ENCODE assay signal across 19 mouse cellular contexts in genomic region chr8:108671939-108672515, GRCm38 (mm10).
"Had no signal": no experiment of that assay in that cellular context is flagged by ENCODE, and none has a peak within 500 bp of the region (broad histone marks: within the 10 kb centered on the region; RNA-seq: fewer than 3 reads in every experiment).

No protein-coding gene starts in this region.

- H3K9ac ChIP-seq: kidney, embryonic 15.5 days; liver, embryonic 14.5 days; liver, postnatal 0 days; lung, embryonic 14.5 days; midbrain, embryonic 12.5 days; midbrain, embryonic 15.5 days; neural tube, embryonic 13.5 days; stomach, embryonic 15.5 days had no signal

- DNase-seq: kidney, adult 11 months; kidney, adult 8-10 months; kidney, postnatal 36 days; layer of hippocampus, postnatal 36 days; liver, postnatal 0 days; retina, postnatal 1 day; right cerebral cortex, postnatal 25 days; spleen, adult 18-20 months; thymus, postnatal 25 days had no signal

- H3K27ac ChIP-seq: kidney, embryonic 15.5 days; left cerebral cortex, adult 2 months; liver, embryonic 14.5 days; macrophage; midbrain, embryonic 12.5 days; midbrain, embryonic 15.5 days; neural tube, embryonic 13.5 days; stomach, embryonic 15.5 days had no signal

- H3K4me1 ChIP-seq: midbrain, embryonic 15.5 days; stomach, embryonic 15.5 days had no signal

- H3K27me3 ChIP-seq: midbrain, embryonic 15.5 days; stomach, embryonic 15.5 days had no signal

- ATAC-seq: liver, postnatal 0 days; lung, postnatal 0 days; midbrain, embryonic 15.5 days had no signal

- H3K4me3 ChIP-seq: kidney, embryonic 15.5 days; left cerebral cortex, adult 2 months; midbrain, embryonic 12.5 days; midbrain, embryonic 15.5 days; neural tube, embryonic 13.5 days; stomach, embryonic 15.5 days had no signal

- H3K9me3 ChIP-seq: kidney, embryonic 15.5 days; midbrain, embryonic 12.5 days; midbrain, embryonic 15.5 days; neural tube, embryonic 13.5 days; stomach, embryonic 15.5 days had no signal

- H3K36me3 ChIP-seq: kidney, embryonic 15.5 days; midbrain, embryonic 12.5 days; midbrain, embryonic 15.5 days; neural tube, embryonic 13.5 days; stomach, embryonic 15.5 days had no signal

- H3K4me2 ChIP-seq: kidney, embryonic 15.5 days; lung, embryonic 14.5 days; midbrain, embryonic 12.5 days; midbrain, embryonic 15.5 days; neural tube, embryonic 13.5 days; stomach, embryonic 15.5 days had no signal
